Mouse (Mus musculus) CD4-positive, CD25-positive, alpha-beta regulatory T cell, adult 4 months (primary cell): ENCODE results near the gene Ccr7. TPM values are rescaled to one million over a fixed set of nuclear protein-coding genes. Genes with fewer than 3 reads are reported as not detected.

Experiments used
- ATAC-seq: one replicate; pipeline ENCODE4 v1.8.0; 2017
- polyA plus RNA-seq, 2 experiments: library from polyadenylated mRNA; unstranded; fragments of 100-300 nt; shearing (Covaris generic); gene quantifications; one replicate each; pipeline ENCODE4 v1.2.1; 2017

Gene Ccr7
- polyA plus RNA-seq, 2 experiments from 2014 or later: 277 to 361 TPM

DNA sequence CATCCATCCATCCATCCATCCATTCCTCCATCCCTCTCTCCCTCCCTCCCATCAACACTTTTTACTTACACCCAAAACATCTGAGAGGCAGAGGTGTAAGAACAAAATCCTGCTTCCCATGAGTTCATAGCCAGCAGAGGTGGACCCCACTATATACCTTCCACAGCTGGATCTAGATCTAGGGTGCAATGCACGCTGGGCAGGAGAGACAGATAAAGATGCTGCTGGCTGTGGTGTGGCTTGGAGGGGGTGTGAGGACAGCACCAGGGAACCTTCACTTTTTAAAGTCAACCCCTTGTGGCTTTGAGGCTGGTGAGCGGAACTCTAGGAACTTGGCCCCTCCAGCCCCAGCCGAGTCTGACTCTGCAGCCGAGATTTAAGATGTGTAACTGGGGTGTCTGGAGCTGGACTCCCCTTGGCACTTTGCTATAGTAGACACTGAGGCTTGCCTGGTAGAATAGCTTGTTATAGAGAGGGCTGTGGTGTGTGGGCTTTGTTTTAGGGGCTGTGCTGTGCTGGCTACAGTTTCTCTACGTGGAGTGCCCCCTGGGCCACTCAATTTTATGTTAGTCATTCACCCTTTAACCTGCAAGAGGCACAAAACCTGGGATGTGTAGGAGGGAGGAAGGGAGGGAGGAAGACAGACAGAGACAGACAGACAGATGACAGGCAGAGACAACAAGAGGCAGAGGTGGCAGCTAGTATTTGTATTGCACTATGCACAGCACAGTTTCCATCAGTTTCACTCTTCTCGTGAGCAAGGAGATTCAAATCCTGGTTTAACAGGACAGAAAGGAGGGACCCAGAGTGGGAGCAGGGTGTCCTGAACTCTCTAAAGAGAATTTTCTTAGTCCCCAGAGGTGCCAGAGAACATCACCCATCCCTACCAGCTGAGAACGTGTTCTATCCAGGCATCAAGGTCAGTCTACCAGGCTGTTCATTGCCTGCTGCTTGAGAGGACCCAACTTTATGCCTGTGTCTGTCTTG, 817 bp downstream of the Ccr7 start:
- ATAC-seq: no peak

DNA sequence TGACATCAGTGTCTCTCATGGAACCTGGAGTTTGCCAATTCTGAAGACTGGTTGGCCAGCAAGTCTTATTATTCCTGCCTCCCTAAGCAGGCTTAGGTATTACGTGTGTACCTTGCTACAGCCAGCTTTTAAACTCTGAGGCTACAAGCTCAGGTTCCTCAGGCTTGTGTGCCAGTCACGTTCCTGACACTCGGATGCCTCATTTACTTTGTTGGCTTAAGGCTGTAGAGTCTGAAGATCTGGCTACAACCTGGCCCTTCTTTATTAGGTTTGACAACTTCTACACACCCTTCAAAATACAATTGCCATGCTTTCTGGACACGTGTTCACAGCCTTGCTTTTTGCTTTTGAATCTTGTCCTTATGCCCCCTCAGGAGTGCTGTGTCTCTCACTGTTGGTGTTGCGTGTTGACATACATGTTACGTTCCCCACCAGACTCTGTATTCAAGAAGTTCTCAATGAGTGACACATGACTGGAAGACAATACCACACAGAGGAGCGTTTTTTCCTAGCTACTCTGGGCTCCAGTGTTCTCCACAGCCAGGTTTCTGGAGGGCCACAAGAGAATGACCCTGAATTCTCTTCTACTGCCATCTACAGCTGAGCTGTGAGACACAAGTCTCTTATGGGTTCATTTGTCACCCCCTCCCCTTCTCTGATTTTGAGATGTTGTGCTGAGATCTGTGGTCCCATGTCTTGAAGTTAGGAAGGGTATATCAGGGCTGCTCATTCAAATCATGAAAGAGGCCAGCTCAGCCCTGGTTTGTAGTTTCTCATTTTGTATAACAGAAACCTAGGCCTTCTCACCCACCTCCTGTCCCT, 2.3 kb downstream of the Ccr7 start:
- no peak for ATAC-seq

DNA sequence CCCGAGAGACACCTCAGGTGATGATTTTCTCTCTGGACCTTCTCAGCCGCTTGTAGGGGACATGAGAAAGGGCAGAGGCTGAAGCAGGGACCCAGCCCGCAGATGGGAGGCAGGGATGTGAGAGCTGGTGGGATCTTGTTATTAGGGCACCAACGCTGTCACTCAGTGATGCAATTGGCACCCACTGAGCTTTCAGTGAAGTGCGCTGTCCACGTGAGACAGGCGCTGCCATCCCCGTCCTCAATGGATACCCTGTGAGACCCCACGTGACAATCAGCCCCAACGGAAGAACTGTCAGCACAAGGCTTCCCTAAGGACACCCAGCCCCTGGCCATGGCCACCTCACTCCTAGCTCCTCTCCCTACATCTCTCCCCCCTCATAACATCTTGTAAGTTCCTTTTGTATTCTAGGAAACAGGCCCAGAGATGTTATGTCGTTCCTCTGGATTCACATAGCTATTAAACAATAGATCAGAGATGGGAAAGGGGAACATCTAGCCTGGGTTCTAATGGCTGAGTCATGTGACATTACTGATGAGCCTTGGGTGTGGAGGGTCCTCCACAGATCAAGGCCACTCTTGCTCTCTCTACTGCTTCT, 3.4 kb downstream of the Ccr7 start:
- no peak for ATAC-seq

DNA sequence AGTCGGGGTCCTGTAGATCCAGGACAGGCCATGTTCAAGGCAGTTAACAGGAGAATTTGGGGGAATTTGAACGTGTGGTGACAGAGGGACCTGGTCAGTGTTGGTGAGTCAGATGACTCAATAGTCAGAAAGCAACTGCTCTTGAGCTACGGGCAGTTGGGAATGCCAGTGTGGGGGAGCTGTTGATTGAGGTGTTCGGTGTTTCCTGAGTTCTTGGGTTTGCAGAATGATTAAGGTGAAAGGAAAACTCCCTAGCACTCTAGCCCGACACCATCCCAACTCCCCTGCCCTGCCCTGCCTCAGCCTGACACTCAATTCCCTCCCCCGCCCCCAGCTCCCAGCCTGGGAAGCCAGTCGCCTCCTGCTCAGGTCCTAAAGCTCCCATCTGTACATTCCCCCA, 4.0 kb downstream of the Ccr7 start:
- no peak for ATAC-seq

DNA sequence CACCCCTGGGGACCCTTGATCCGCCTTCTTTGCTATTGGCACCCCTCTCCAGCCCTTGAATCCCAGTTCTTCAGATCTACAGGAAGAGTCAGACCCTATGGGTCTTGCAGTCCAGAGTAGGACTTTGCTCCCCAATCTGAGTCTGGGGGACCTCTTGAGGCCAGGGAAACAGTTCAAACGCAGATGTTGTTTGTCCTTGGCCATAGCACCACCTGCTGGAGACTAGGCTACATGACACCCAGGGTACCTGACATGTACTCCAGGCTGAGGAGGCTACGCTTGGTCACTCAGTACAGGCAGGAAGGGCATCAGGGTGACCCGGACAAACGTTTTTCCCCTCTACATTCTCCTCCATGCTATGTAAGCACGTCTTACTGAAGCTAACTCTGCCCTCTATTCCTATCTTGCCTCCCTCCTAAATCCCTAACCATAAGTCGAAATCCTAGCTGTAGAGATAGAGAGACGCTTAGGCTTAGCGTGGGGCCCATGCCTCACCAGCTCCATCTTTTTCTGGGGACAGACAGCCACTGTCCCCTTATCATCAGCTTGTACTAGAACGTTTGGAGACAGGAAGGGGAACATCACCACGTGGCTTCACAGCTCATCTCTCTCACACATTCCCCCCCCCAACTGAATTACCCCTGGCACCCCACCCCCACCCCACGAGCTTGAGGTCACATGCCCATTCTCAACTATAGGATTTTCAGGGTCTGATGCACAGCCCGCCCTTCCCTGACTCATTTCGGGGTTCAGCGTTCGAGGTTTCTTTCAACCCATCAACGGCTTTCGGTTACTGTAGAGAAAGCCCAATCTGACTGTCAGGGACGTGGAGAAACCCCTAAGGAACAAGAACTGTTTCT, 4.7 kb downstream of the Ccr7 start:
- ATAC-seq: peak; percentile 24

DNA sequence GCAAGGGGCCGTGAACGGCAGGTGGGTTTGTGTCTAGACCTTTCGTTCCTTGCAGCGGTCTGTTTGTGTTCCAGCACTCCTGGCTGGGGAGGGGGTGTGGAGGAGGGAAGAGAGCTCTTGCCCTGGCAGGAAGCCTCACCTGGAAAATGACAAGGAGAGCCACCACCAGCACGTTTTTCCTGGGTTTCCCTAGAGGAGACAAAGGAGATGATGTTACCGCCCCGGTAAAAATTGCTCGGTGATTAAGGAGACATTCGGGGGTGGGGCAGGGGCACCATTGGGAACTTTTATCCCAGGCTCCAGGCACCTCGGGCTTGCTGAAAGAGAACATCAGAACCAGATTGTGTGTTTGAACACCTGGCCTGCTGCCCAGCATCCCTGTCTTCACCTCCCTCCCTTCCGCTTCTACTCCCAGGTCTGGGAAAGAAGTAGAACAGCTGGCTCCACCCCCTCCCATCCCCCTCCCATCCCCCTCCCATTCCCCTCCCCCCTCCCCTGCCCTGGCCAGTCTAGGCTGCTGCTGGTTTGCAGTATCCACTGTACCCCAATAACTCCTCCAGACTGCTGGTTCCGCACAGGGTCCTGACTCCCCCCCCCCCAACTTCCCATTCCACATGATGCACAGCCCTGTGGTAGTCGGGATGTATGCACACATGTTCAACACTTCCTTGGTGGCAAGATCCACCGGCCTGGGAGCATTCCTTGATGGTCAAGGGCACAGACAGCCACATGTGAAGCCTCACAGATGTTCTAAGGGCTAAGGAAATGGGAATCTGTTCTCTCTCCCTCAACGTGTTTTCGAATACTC, 5.8 kb downstream of the Ccr7 start:
- no peak for ATAC-seq

DNA sequence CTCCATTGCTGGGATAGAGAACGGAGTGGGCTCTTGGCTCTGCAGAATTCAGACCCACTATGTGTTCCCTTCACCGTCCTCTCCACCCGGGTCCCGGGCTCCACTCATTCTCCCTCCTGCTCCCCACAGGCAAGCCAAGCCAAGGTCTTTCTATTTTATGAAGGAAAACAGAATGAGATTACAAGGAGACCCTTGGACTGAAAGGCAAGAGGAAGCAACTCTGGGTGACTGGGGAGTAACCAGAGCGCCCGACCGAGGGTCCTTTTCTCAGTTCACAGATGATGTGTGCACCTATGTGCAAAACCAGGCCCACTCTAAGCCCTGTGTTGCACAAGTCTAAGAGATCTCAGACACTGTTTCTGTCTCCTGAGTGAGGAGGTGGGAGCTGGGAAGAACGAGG, 6.5 kb downstream of the Ccr7 start:
- no peak for ATAC-seq

DNA sequence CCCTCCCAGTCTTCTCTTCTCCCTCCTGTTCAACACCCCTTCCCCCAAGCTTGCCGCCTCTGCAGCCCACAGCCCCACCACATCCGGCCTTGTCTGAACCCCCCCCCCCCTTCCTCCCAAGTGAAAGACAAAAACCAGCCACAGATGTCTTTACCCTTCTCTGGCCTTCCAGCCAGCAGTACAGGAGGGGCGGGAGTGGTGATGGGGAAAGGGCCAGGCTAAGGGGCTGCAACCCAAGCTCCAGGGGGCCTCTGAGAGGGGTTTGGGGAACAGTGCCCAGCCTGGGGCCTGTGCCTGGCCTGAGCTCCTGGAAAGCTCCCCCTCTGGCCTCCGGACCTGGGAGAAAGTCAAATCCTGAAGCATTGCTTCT, 7.0 kb downstream of the Ccr7 start:
- ATAC-seq: peak; percentile 37

DNA sequence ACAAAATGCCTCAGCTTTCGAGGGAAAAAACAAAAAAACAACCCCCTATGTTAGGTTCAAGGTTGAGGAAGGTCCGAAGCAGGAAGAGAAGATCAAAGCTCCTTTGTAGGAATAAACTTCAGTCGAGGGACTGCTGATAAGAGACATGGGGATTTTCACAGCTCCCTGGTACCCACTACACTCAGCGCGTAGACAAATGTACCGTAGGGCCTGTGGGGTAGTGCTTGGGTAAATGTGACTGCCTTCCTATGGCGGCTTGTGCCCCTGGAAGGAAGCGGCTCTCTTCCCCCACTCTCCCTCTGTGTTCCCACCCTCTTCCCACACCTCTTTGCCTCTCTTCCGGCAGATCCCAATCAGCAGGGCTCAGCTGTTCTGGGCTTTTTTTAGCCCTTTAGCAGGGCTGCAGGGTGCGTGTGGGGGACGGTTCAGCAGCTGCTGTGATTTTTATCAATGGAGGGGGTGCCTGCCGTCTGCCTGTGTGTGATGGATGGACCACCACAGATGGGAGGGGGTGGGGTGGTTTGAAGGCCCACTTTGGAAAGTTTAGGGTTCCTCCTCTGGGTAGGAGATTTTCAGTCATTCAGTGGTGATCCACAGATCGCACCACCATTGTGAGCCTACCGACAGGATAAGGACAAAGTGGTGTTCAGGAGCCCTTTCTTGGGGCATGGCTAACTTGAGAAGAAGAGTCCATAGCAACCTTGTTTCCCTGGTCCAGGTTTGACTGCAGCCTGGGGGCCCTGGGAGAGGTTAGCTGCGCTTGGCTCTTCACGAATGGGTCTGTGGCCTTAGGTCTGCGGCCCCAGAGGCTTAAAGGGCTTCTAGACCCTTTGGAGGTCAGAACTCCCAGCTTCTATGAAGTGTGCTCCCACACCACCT, 7.6 kb downstream of the Ccr7 start:
- ATAC-seq: no peak

DNA sequence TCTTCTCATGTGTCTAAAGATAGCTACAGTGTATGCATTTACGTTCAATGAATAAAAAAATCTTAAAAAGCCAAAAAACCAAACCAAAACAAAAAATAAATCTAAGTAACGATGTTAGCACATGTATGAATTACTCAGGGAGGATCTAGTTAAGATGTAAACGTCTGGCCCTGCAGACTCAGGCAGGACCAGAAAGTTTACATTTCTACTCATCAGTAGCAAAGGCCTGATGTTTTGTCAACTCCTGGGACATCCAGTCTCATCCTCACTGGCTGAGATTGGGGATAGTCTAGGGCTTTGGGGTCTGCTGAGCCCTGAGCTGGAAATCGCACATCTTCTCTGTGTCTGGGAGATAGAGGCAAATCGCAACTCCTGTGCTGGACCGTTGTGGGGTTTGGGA, 8.3 kb downstream of the Ccr7 start:
- ATAC-seq: no peak

DNA sequence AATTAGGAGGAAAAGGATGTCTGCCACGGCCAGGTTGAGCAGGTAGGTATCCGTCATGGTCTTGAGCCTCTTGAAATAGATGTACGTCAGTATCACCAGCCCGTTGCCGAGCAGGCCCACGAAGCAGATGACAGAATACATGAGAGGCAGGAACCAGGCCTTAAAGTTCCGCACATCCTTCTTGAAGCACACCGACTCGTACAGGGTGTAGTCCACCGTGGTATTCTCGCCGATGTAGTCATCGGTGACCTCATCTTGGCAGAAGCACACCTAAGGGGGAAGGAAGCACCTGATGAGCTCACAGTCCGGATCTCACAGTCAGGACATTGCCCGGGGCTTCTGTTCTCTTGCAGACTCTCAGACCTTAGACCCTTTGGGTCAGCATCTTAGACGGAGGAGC, 9.1 kb downstream of the Ccr7 start:
- ATAC-seq: peak; percentile 9

DNA sequence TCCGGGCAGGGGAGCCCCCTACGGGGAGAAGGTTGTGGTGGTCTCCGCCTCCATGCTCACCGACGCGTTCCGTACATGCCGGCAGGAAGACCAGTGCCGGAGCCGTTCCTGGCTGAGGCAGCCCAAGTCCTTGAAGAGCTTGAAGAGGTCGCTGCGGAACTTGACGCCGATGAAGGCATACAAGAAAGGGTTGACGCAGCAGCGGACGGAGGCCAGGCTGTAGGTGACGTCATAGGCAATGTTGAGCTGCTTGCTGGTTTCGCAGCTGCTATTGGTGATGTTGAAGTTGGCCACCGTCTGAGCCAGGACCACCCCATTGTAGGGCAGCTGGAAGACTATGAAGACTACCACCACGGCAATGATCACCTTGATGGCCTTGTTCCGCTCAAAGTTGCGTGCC, 9.9 kb downstream of the Ccr7 start:
- ATAC-seq: no peak

DNA sequence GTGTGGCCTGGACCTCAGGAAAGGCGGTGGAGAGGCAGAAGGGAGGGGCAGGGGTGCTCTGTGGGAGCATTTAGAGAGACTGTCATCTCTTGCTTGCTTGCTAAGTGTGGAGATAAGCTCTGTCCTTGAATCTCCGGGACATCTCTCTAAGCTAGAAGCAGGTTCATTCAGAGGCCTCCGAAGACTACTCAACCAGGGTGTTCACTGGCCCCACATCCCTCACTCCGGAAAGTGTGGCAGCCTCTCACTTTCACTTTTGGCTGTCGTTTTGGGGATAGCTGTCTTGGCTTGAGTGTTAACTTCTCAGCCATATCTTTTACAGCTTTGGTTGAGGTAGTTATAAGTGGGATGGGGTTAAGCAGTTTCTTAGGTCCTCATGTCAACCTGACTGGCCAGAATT, 10.4 kb downstream of the Ccr7 start:
- peak; percentile 55 for ATAC-seq

DNA sequence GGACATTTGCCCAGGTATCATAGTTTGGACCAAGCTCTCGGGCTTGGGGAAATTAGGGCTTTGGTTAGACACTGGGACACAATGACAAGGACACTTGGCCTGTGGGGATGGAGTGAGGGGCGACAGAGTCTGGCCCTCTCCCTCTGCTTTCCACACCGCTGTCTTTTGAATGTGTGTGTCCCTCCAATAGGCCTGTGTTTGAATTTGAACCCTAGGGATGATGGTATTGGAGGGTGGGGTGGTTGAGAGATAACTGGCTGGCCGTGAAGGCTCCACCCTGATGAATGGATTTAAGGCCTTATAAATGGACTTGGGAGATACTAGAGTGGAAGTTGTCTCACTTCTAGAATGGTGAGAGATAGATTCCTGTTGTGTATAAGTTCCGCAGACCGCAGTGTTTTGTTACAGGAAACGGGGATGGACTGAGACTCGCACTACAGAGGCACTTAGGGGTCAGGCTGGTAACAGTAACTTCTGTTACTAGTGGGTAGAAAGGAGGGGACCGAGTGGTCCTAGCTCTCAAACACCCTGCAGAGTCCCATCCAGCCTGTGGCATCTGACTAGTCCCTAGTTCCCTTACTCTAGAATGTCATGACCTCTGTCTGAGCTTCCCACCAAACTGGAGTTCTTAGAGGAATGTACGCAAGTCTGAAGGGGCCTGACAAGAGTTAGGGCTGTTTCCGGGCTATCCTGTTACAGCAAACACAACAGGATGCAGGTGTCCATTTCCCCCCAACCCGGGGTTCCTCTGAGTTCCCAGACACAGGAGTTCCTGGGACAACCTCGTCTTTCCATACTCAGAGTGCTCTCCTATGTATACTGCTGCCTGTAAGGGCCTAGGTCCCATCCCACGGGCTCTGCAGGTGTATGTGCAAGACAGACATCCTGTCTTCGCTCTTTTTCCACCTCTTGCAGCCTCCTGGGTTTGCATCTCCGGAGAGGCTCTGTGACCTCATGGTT, 11.5 kb downstream of the Ccr7 start:
- ATAC-seq: peak; percentile 37

DNA sequence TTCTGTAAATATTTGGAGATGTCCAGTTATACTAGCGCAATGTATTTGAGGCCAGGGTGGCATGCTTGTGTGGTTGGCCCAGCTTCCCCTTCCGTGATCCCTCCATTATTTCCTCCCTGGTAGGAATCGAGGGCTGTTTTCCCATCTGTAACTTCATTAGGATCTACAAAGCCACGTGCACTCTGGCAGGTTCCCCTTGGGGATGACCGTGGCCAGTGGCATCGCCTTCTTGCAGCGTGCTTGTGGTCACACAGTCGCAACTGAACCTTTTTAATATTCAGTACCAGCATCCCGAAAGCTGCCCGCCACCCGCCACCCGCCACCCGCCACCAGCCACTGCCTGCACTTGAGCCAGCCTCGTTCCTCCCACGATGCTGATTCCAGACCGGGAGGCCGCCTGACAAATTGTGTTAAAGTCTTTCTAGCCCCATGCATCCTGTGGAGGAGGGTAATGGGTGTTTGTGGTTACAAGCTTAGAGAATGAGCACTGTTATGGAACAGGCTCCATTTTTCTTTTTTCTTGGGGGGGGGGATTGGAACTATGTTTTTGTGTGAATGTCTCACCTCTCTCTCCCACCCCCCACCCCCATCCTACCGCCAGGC, 12.3 kb downstream of the Ccr7 start:
- ATAC-seq: peak; percentile 19

DNA sequence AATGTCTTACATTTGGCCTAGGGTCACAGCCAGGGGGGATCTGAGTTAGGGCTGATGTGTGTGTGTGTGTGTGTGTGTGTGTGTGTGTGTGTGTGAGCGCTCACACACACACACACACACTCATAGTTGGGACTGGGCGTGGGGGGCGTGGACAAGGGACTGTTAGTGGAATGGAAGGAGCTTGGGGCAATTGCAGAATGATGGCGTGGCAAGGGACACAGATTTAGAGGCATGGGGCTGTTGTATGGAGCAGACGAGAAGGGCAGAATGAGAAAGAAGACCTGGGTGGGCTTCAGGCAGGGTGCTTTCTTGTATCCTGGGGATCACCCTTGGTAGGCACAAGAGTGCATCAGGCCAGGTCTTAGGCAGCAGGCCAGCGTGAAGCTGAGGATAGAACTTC, 12.8 kb downstream of the Ccr7 start:
- no peak for ATAC-seq

DNA sequence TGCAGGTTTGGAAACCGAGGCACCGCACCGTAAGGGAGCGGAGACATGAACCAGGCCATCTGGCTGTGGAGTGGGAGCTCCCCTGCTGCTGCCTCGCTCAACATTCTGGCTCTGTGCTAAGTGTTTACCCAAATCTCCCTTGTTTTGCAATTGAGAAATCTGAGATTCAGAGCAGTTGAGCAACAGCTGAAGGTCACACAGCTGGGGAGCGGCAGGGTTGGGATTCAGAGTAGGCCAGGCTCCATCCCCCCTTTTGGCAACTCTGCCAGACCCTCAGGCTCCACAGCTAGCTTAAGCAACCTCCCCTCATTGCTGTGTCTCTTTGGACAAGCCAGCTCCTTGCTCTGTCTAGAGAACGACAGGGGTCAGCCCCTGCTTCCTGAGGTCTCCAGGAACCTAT, 13.3 kb downstream of the Ccr7 start:
- ATAC-seq: no peak

DNA sequence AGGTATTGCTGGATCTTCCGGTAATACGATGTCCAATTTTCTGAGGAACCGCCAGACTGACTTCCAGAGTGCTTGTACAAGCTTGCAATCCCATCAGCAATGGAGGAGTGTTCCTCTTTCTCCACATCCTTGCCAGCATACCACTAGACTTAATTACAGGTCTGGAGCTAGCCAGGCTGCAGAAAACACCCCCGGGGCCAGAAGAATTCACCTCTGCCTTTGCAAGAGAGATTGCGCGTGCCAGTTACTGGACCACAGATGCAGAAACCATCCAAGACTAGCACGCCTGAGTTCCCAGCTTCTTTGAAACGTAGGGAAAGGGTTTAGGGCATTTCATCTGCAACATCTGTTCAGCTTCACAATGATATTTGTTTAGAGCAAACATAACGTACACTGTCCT, 15.9 kb downstream of the Ccr7 start:
- no peak for ATAC-seq

DNA sequence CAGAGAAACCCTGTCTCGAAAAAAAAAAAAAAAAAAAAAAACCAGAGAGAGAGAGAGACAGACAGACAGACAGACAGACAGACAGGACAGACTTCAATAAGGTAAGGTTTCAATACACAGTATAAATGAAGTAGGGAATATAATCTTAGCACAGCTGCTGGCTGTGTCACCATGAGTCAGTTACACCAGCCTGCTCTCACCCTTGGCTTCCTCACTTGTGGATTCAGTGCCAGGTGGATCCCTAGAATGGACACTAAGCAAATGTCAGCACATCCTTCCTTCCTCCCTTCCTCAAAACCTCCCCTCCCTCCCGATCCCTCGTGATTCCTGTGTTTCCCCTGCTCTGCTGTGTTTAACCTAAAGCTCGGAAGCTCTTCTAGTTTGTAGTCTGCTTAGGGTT, 17.5 kb downstream of the Ccr7 start:
- no peak for ATAC-seq
